Mouse (Mus musculus) right cerebral cortex, adult 18-20 months (tissue): ENCODE data around the gene Sall2.
A peak's percentile ranks its signal among the peaks of the same experiment; 100 is the strongest.
"Not testable (repeated sequence)": the region's sequence is repeated elsewhere in the genome, so short reads cannot be mapped to it uniquely, and the experiment has no call there.

ENCODE experiments used
- DNase-seq: peaks from one replicate; pipeline ENCODE4 v3.0.0; 2022; ENCODE audit warnings: mixed read lengths

Sall2 gene

DNA sequence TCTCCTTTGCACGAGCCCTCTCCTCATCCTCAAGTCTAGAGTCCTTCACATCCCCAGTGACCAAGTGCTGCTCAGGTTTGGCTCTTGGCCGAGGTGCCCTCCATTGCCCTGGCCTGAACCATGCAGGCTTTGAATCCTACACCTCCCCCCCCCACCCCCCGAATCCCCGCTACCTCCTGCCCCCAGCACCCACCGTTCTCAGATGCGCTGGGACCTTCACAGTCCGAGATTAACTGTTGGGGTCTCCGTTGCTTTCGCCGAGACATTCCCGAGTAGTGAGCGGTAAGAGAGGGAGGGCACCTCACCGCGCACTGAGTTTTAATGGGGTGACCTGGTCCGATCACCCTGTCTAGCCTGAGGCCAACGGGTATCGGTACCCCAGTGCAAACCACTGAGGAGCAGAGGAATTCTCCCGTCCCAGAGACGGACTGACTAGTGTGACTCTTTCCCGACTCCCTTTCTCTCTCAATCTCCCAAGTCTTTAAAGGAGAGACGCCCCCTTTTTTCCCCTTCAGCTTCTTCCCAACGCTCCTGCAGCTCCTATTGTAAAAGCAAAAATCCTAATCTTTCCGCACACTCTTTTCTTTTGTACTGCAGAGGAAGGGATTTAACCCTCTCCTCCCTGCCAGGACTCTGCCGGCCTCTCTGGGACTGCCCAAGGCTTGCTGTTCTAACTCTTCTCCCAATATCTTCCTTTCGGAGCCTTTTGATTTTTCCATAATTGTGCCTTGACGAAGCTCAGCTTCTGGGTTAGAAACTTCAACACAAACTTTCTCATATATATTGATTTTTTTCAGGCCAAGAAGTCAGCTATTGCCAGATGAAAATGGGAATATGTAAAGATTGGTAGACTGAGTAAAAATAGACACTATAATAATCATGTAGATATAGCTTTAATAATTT, at the start of gene Sall2:
Sall2 (minus strand) TSS at position 853 of the 903 bp plus-strand sequence.
- DNase-seq, result no peak

DNA sequence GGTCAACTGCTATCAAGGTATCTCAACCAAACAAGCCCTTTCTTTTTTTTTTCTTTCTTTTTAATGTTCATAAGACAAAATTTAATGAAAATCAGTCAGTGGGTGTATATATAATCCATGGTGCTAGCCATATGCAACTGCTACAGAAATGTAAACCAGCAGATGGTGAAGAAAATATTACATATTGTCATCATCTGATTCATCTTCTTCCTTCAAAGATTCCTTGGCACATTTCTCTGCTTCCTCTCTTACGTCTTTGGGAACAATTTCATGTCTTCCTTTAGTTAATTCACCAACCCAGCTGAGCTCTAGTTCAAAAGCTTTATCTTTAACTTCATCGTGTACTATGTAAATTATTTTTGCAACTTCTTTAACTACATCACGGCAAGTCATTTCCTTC, 40.2 kb upstream of the Sall2 start:
- no peak for DNase-seq

DNA sequence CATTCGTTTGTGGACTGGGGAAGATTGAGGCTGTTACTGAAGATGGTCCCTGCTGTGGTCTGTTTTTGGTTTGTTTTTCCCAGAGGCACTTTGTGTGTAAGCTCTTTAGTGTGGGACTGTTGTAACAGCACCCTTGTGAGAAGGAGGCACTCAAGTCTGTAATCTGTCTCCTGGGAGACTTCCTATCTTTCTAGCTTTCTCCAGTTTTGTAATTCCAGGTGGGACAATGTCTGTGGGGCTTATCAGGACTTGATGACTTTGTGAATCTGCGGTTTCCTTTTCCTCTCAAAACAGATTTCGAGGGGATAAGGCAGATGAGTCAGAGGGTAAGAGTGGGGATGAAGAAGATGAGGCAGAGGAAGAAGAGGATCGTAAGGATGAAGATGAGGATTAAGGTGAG, 27.7 kb upstream of the Sall2 start, which contains the start of gene Olfr1513:
Olfr1513 (minus strand) TSS at position 101 of the 400 bp plus-strand sequence.
- DNase-seq, result no peak

DNA sequence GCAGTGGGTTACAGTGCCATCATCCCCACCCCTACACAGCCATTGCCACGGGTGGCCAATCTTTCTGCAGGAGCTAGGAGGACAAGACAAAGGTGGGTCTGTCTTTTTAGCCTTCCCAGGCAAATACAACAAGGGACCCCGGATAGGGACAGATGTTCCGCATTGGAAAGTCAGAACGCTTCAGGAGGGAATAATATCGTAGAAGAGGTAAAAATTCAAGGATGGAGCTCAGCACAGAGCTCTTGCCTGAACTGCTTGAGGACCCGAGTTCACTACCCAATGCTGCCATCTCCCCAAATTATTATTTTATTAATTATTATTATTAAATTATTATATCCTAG, 10.9 kb upstream of the Sall2 start:
- DNase-seq, result no peak

DNA sequence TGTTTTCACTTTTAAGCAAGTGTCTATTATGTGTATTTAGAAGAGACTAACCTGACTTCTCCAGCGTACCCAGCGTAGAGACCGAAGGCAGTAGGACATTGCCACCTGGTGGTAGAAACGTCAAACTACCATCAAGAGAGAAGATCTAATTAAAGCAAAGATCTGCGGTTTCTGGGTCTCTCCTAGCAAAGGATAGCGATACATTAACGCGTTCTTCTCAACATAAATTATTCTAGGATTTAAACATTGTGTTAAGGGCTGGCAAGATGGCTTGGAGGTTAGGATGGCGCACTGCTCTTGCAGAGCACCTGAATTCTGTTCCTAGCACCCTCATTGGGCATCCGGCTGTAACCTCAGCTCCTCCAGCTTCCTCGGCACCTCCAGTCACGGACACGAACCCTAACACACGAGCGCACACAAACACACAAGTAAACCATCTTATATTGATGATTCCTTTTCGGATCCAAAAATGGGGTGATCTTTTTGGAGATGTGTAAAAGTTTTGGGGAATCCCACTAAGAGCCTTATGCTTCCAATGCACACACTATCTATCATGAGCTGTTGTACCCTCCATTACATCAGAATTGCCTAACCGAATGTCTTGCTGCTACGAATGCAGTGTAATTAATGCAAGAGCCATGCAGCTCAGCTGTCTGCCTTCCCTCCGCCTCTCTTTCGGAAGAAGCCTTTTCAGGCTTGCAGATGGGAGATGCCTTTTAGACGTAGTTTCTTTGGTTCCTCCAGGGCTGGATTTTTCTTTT, 10.4 kb upstream of the Sall2 start:
- peak; percentile 77 for DNase-seq

DNA sequence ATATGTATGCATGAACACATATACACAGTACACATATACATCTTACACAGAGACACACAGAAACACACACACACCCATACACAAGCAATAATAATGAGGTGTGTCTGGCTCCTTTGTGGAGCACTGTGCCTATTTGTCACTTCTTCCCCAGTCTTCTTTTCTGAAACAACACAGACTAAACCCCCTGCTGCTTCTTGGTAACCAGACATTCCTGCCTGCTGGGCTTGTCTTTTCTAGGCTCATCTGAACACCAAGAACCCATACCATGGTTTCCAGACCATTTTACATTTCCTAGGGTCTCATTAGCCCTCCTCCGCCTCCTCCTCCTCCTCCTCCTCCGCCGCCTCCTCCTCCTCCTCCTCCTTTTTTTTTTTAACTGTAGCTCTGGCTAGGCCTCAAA, 3.6 kb upstream of the Sall2 start:
- no peak for DNase-seq

DNA sequence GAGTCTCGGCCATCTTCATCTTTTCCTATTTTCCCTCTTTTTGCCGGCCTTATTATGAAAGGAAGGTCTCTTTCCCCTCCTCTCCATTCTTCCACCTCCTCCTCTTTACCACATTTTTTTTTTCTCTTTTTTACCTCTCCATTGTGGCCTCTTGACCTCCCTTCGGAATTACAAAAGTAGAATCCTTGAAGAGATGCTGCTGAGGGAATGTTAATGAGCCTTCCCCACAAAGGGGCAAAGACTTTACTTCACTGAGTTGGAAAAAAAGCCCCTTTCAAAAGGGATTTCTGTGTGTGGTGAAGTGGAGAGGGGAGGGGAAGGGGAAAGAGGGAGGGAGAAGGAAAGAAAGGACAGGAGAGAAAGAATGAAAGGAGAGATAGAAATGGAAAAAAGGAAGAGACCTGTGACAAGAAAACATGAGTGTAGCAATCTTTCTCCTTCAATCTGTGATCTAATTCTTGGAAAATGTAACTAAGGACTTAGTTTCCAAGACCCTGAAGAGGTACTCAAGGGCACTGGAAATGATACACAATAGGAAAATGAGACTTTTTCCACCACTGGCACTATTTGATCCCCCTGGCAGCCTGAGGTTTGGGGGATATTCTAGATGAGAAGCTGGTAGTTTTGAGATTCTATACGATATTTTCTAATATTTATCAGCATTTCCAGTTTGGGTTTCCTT, 2.6 kb upstream of the Sall2 start:
- no peak for DNase-seq

DNA sequence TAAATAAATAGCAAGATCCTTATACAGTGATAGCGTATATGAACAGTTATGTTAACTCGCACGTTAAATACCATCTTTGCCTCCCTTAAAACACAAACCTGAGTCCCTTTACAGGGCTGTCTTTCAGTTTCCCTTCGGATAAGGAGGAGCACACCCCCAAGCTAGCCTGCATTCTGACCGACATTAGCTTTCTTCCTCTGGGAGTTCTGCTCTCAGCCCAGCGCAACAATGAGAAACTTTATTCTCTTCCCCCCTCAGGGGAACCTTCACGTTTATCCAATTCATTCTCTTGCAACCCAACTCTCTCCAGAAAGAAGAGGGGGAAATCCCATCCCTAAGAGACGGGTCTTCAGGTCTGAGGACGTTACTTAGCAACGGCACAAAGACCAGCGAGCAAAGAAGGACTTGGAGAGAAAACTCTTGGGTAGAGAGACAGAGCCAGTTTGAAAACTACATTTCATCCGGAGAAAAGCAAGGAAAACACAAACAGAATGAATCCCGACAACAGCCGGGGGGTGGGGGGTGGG, 1.1 kb downstream of the Sall2 start:
- no peak for DNase-seq

DNA sequence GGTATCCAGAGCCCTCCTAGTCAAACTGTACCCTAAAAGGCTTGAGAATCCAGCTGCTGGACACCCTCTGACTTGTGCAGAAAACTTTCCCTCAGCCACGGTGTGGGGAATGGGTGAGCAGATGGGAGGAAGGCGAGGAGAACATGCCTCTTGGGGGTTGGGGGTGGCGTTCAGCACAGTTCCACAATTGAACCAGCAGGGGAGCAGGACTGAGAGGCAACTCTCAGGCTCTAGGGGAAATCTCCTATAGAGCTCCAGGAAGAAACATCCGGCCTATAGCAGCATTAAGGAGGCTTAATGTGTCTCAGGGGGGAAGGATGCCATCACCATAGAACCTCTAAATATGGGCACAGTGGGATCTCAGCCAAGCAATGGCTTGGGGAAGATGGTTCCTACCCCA, 2.7 kb downstream of the Sall2 start:
- no peak for DNase-seq

DNA sequence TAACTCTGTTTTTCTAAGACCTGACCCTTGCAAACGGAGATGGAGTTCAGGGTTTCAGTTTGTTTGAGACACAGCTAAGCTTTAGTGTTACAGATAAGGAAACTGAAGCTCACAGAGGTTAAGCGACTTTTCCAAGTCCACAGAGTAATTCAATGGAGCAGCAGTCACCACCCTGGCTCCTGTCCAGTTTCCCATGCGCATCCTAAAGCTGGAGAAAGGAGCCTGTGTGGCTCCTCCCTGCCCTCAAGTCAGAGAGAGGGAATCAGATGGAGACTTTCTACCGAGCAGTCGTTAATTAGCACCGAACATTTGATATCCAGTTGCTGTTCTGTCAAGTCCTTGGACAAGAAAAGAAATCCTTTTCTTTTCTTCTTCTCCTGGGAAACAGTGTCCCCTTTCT, 9.2 kb downstream of the Sall2 start:
- DNase-seq, result no peak

DNA sequence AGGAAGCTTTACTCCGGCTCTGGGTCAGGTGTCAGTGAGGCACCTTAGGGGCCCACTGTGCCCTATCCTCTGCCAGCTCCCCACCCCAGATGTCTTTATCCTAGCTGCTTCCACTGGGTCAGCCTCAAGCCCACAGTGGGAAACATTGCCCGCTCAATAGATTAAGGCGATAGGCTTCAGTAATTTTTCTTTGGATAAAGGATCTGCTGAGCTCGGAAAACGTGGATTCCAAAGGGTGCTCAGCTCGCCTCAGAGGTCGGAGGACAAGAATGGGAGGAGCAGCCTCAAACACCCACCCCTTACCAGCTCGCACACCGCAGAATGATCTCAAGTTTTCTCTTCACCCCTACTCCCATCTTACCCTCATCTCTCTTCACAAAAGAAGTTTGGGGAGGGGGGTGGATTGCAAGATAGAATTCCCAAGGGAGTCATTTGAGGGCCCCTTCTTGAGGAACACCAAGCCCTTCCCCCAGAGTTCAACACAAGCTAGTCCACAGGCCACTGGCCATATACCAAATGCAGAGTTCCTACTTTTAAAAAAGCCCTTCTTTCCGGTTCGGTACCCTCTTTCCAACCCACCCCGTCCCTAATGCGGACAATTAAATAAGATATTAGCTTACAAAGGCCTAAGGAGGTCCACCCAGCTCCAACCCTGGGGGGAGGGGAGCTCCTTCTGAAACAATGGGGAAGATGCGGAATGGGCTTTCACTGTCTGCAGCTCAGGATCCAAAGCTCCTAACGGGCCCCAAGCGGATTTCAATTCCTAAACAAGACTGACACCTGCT, 11.9 kb downstream of the Sall2 start:
- DNase-seq, result no peak

DNA sequence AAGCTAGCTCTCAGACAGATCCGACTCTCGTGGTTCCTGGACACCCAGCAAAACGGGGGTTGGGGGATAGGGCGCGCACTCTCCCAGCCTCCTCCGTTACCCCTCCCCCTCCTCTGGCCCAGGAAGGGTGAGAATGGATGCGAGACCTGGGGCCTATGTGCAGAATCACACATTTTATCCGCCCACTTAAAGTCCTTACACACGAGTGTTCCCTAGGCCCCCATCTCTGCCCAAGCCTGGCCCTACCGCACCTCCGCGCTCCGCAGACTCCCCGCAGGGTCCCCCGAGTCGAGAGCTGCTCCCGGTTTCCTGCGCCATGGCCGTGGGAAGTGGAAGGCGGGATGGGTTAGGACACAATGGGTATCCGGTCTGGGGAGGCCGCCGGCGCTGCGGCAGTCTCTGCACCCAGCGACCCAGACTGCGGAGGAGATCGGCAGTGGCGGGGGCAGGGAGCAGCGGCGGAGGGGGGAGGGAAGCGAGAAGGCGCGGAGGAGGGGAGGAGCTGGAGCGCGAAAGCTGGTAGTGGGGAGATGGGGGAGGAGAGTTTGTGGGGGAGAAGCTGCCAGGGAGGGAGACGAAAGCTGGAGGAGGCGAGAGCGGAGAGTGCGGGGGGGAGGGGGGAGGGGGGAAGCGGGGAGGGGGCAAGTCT, 12.6 kb downstream of the Sall2 start:
- DNase-seq, result peak; percentile 79

DNA sequence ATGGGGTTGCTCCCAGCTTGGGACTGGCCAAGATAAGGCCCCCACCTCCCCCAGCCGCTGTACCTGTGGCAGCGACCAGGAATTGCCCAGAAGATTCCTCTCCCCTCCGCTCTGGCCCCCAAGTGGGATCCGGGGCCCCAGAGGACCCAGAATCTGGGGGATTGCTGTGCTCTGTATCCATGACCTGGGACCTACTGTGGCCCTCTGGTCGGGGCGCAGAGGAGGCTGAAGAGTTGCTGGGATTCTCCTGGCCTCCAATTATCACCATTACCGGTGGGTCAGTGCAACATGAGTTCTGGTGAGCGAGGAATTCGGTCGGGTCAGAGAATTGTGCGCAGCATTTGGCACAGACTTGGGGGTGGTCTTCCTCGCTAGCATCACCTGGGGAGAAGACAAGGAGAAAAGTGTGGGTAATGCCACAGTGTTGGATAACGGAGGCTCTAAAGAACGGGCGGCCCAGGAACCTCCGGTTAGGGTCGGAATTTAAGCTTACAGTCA, 13.2 kb downstream of the Sall2 start:
- no peak for DNase-seq

DNA sequence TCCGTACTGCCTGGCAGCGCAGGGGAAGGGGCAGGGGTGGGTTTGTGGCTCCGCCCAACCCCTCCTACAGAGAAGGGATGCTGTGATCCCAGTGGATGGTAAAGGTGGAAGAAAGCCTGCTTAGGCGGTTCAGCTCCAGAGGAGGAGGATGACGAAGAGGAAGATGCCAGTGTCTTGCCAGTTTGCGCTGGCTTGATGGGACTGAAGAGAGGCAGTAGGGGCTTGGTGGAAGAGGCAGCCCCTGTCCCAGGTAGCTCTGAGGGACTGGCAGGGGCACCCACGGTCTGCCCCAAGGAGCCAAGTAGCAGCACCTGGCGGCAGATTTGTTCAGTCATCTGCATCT, 13.8 kb downstream of the Sall2 start:
- DNase-seq, result no peak

DNA sequence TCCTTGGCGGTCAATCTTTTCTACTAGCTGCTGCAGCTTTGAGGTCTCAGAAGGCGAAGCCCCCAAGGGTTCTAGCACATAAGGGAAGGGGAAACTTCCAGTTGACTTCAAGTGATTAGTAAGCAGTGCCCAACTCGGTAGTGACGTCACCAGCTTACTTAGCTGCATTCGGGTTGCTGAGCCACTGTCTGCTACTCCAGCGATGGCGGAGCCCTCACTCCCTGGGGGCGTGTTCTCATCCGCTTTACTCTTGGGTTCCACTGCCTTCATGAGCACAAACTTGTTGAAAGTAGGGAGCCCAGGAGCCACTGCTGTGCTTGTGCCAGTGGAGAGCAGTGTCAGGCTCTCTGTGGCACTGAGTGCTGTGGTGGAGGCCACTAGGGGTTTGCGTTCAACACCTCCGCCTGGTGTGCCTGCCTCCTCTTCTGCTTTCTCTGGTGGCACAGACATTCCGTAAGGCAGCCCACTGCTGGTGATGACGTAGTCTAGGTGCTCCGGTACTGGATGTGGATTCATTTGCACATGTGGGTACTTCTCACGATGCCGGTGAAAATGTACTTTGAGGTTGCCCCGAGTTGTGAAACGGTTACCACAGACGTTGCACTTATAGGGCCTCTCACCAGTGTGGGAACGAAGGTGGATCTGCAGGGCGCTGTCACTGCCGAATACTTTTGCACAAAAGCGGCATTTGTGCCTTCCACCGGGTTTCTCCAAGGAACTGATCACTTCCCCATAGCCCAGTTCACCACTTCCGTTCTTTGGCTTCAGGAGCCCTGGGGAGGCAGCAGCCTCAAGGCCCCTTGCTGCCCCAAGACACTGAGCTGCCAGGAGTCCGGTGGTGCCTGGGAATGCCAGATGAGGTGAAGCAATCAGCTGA, 14.4 kb downstream of the Sall2 start:
- no peak for DNase-seq

DNA sequence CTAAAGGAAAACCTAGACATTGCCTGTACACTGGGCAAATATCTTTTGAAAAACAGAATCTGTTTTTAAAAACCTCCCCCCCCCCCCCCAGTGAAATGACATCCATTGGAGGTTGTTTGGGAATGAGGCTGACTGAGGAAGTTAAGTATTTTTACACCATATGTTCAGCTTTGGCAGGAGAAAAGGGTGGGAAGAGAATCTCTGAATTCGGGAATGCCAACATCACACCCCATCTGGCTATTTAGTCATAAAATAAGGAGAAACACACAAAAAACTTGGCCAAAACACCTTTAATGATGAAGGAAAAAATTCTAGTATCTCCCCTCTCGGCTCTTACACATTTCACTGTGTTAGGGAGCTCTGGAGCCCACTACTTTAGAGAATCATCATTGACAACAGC, 17.7 kb downstream of the Sall2 start:
- DNase-seq, result peak; percentile 39

DNA sequence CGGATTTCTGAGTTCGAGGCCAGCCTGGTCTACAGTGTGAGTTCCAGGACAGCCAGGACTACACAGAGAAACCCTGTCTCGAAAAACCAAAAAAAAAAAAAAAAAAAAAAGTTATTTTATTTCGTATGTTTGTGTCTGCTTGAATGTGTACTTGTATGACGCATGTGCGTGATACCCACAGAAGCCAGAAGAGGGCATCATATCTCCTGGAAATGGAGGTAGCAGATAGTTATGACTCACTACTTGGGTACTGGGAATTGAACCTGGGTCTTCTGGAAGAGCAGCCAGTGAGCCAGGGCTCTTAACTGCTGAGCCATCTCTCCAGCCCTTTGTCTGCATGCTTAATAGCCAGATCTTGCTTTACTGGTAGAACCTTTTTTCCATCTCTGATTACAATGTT, 18.2 kb downstream of the Sall2 start:
- not testable (repeated sequence) for DNase-seq

DNA sequence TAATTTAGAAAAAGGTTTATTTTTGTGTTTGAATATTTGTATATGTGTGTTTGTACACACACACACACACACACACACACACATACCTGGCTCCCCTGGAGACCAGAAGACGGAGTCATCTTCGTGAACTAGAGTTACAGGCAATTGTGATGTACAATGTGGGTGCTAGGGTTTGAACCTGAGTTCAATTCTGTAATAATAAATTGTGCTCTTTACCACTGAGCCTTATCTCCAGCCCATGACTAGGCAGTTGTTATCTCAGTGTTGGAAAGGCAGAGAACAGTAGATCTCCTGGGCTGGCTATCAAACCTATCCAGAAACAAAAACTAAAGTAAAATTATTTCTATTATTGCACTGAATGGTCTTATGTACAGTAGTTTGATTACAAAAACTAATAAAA, 22.5 kb downstream of the Sall2 start:
- no peak for DNase-seq

DNA sequence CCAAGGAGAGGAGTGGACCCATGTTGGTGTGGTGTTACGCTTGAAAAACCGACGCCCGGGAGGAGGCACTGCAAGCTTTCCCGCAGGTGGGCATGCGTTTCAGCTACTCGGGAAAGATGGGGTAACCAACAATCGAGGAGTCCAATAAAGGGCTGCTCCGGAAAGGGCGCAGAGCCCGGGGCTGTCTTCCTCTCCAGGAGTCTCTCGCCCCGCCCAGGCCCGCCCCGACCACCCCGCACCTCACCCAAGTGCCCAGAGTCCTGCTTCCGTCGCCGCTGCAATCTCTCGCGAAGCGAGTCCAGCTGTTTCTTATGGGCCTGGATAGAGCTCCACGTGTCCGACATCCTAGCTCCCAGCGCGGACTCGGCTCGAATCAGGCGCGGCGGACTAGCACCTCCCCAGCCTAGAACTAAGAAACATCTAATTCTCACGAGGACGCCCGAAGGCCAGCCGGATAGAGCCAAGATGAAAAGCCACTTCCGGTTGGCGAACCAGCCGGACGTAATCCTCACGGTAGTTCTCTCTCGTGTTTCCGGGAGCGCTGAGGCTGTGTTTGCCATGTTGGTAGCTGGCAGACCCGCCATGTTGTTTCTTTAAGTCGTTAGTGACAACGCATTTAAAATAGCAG, 23.8 kb downstream of the Sall2 start, which contains the start of gene Mettl3:
Mettl3 (minus strand) TSS at position 485 of the 628 bp plus-strand sequence.
- peak; percentile 93 for DNase-seq

DNA sequence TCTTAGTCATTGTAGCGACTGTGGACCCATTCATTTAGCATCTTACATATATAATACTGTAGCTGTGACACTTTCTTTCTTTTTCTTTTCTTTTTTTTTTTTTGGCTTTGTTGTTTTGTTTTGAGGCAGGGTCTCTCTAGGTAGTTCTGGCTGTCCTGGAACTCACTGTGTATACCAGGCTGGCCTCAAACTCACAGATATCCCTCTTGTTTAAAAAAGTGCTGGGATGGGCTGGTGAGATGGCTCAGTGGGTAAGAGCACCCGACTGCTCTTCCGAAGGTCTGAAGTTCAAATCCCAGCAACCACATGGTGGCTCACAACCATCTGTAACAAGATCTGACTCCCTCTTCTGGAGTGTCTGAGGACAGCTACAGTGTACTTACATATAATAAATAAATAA, 25.0 kb downstream of the Sall2 start:
- not testable (repeated sequence) for DNase-seq
